Mouse (Mus musculus): Measurements from ENCODE around the gene Fam205a3. TPM values are rescaled to one million over a fixed set of nuclear protein-coding genes. Genes with fewer than 3 reads are reported as not detected.
"Not testable (repeated sequence)": the region's sequence is repeated elsewhere in the genome, so short reads cannot be mapped to it uniquely, and the experiment has no call there.

Gene Fam205a3
- polyA plus RNA-seq (2016; fragmentation: Nextera tagmentation; extraction: Ambion mirVana) = 0.08 and 0.10 TPM in 2 replicates

- not testable (repeated sequence) for ATAC-seq (ENCODE audit: low FRiP score); H3K27me3 ChIP-seq; H3K4me2 ChIP-seq; H3K4me1 ChIP-seq; H3K4me3 ChIP-seq (replicated peaks); H3K36me3 ChIP-seq (replicated peaks); H3K9ac ChIP-seq; H3K9me3 ChIP-seq; H3K27ac ChIP-seq
- no CpG with 5 or more reads among the region's 1 CpGs for WGBS
Measured at GRCm38 (mm10) chr4:42318034-42318433, at the start of gene Fam205a3. TSS of gene Fam205a3 (plus strand) at chr4:42318334.

- WGBS = no CpG with 5 or more reads among the region's 18 CpGs
- not testable (repeated sequence) for H3K9me3 ChIP-seq; H3K9ac ChIP-seq; ATAC-seq (ENCODE audit: low FRiP score); H3K36me3 ChIP-seq (replicated peaks); H3K4me3 ChIP-seq (replicated peaks); H3K27ac ChIP-seq; H3K27me3 ChIP-seq; H3K4me1 ChIP-seq; H3K4me2 ChIP-seq
Measured at GRCm38 (mm10) chr4:42293967-42294366, 24.2 kb upstream of the Fam205a3 start, which contains the start of gene Gm21953. TSS of gene Gm21953 (plus strand) at chr4:42294267.

Other genes with a start within 250 kb of the Fam205a3 start
- not detected in 2 replicates for gene Gm3893, start 227.1 kb upstream of the Fam205a3 start, polyA plus RNA-seq (2016; fragmentation: Nextera tagmentation; extraction: Ambion mirVana)
- gene Gm13304, start 203.5 kb upstream of the Fam205a3 start, polyA plus RNA-seq (2016; fragmentation: Nextera tagmentation; extraction: Ambion mirVana) = 0.57 TPM in 1 of 2 replicates, not detected in the other
- gene Gm13306, start 164.9 kb upstream of the Fam205a3 start, polyA plus RNA-seq (2016; fragmentation: Nextera tagmentation; extraction: Ambion mirVana) = not detected in 2 replicates
- not detected in 2 replicates for gene Gm13305, start 149.7 kb upstream of the Fam205a3 start, polyA plus RNA-seq (2016; fragmentation: Nextera tagmentation; extraction: Ambion mirVana)
- not detected in 2 replicates for gene Gm10600, start 77.7 kb upstream of the Fam205a3 start, polyA plus RNA-seq (2016; fragmentation: Nextera tagmentation; extraction: Ambion mirVana)
- gene Ccl21b, start 62.6 kb upstream of the Fam205a3 start, polyA plus RNA-seq (2016; fragmentation: Nextera tagmentation; extraction: Ambion mirVana) = not detected in 2 replicates
- gene Gm21953, start 24.1 kb upstream of the Fam205a3 start, polyA plus RNA-seq (2016; fragmentation: Nextera tagmentation; extraction: Ambion mirVana) = not detected in 2 replicates
- not detected in 2 replicates for gene Gm21586, start 121.0 kb downstream of the Fam205a3 start, polyA plus RNA-seq (2016; fragmentation: Nextera tagmentation; extraction: Ambion mirVana)
- not detected in 2 replicates for gene Gm2163, start 148.4 kb downstream of the Fam205a3 start, polyA plus RNA-seq (2016; fragmentation: Nextera tagmentation; extraction: Ambion mirVana)
- gene Fam205a2, start 209.8 kb downstream of the Fam205a3 start, polyA plus RNA-seq (2016; fragmentation: Nextera tagmentation; extraction: Ambion mirVana) = 0.08 and 0.10 TPM in 2 replicates